Mouse (Mus musculus) gastrocnemius, adult 2 months (tissue): ENCODE measurements around the gene Gm20388. TPM values are rescaled to one million over a fixed set of nuclear protein-coding genes. Genes with fewer than 3 reads are reported as not detected.

Source experiments
- DNase-seq: peaks from one replicate; pipeline ENCODE4 v3.0.0; 2022
- H3K27ac ChIP-seq: fragments of 200-600 bp; 2 replicates; pipeline ENCODE4 v1.8.1; 2022; ENCODE audit warnings: mild to moderate bottlenecking
- H3K4me3 ChIP-seq: fragments of 200-600 bp; 2 replicates; pipeline ENCODE4 v1.8.1; 2022; ENCODE audit warnings: mild to moderate bottlenecking, moderate library complexity
- CTCF ChIP-seq: fragments of 200-600 bp; IDR thresholded peaks from 2 replicates; pipeline ENCODE4 v1.8.1; 2022; ENCODE audit warnings: antibody characterized with exemption, mild to moderate bottlenecking, moderate library complexity
- intact Hi-C: fragments of 180-260 bp; cut with DNase I; formaldehyde crosslinking; loops from one replicate; pipeline ENCODE4 v1.15.1; 2025
- total RNA-seq, 2 experiments: library from RNA; stranded (reverse); gene quantifications; 2 replicates each; pipeline ENCODE4 v1.2.3; 2021

The Gm20388 gene
- total RNA-seq, 2 experiments from 2014 or later, result 6.1 to 15.0 TPM

GRCm38 (mm10) chr8:120489142-120489754 lies 578.6 kb downstream of the Gm20388 start:
- intact Hi-C loops, result no loop called here
- Histone ChIP-seq H3K27ac (peak overlapping the region; percentile 90), H3K4me3 (peak overlapping the region; percentile 95)
- TF ChIP-seq CTCF, result peak; percentile 11; the same call in 1 of the 2 replicates
- DNase-seq, result peak; percentile 71

- DNase-seq, result peak; percentile 55
- H3K27ac ChIP-seq, result peak overlapping the region; percentile 90
- no peak for TF ChIP-seq CTCF
- intact Hi-C loops, result loop anchor here (5.0 kb wide), 1 partner anchor 42 kb away; no protein-coding TSS in a partner anchor
- H3K4me3 ChIP-seq, result peak overlapping the region; percentile 95
Observed at GRCm38 (mm10) chr8:120489771-120490281, 579.2 kb downstream of the Gm20388 start.

- TF ChIP-seq CTCF, result no peak
- Histone ChIP-seq H3K27ac (peak overlapping the region; percentile 90), H3K4me3 (peak overlapping the region; percentile 95)
- intact Hi-C loops, result loop anchor here (5.0 kb wide), 1 partner anchor 42 kb away; no protein-coding TSS in a partner anchor
- DNase-seq, result peak; percentile 24
Observed at GRCm38 (mm10) chr8:120490354-120491141, 579.9 kb downstream of the Gm20388 start.

GRCm38 (mm10) chr8:120491166-120491793 lies 580.6 kb downstream of the Gm20388 start:
- peak; percentile 17 for DNase-seq
- no peak for TF ChIP-seq CTCF
- intact Hi-C loops, result loop anchor here (5.0 kb wide), 1 partner anchor 41 kb away; no protein-coding TSS in a partner anchor
- H3K4me3 ChIP-seq, result peak overlapping the region; percentile 95
- H3K27ac ChIP-seq, result peak overlapping the region; percentile 90

- intact Hi-C loops, result loop anchor here (5.0 kb wide), 1 partner anchor 40 kb away; no protein-coding TSS in a partner anchor
- peak; percentile 34 for DNase-seq
- Histone ChIP-seq H3K4me3 (0 out of 2 replicates have a peak overlapping the region, but pooled peaks have one; percentile 3), H3K27ac (peak overlapping the region; percentile 91)
- no peak for TF ChIP-seq CTCF
Observed at GRCm38 (mm10) chr8:120492193-120492880, 581.7 kb downstream of the Gm20388 start.

DNA sequence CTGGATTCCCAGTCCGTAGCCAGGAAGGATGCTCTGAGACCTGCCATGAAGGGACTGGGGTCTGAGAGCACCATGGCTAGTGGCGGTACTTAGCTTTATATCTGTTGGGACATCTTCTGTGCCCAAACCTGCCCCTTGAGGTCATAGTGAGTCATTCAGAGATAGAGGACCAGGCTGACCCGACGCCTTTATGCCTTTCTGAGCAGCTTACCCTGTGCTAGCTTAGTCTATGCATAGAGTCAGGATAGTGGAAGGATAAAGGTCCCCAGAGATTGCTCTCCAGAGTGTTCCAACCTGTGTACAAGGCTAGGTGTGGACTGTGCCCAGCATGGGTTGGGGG lies 582.2 kb downstream of the Gm20388 start:
- no peak for DNase-seq
- no peak overlapping the region for H3K4me3 ChIP-seq
- TF ChIP-seq CTCF, result no peak
- H3K27ac ChIP-seq, result peak overlapping the region; percentile 91
- intact Hi-C loops, result loop anchor here (5.0 kb wide), 1 partner anchor 39 kb away; no protein-coding TSS in a partner anchor

DNA sequence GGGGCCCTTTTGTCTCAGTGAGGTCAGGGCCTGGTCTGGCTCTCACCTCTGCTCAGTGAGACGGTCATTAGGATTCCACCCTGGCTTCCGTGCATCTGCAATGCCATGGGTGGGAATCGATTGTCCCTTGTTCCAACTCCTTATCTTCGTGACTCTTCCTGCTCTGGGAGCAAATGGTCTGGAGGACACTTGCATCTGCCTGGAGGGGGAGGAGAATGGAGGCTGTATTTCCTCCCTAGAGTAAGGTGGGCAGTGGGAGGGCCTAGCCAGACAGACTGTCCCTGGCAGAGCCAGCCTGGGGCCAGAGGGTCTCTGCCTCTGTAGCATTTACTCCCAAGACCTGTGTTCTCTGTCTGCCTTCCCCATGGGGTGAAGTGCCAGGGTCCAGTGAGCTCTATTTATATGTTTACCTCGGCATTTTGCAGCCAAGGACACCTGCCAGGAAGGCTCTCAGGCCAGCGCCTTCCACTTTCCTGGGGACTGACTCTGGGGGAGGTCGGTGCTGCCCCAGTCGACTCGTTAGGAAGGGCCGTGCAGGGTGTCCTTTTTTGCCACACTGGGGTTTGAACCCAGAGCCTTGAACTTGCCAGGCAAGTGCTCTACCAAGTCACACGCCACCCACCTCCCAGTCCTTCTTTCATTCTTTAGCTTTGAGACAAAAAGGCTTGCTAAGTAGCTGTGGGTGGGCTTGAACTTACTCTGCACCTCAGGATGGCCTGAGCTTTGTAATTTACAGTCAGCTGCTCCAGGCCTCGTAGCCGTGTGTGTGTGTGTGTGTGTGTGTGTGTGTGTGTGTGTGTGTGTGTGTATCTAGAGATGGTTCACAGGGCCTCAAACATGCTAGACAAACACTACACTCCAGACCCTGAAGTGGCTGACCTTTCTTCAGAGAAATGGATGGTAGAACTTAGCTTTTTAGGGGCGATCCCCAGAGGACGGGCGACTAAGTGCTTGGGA lies 583.1 kb downstream of the Gm20388 start:
- intact Hi-C loops, result loop anchor here (5.0 kb wide), 1 partner anchor 39 kb away; no protein-coding TSS in a partner anchor
- DNase-seq, result no peak
- TF ChIP-seq CTCF, result no peak
- Histone ChIP-seq H3K27ac (peak overlapping the region; percentile 91), H3K4me3 (no peak overlapping the region)

DNA sequence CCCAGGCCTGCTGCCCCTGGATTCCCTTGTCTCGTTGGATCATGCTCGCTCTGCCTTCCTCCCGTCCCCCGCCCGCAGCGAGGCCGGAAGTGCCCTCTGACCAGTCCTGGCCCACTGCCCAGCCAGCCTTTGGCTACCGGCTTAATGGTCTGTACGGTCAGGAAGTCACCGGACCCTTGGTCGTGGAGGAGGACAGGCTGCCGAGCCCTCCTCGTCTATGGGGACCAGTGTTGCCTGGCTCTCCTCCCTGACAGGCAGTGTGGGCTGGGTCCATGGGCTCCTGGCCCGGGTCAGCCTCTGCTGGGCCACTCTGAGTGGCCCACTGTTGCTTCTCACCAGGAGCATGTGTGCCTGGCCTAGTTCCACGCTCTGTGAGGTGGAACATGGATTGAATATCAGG lies 584.3 kb downstream of the Gm20388 start:
- H3K4me3 ChIP-seq, result peak overlapping the region; percentile 59
- TF ChIP-seq CTCF, result no peak
- peak; percentile 91 for DNase-seq
- intact Hi-C loops, result loop anchor here (5.0 kb wide), 1 partner anchor 37 kb away; no protein-coding TSS in a partner anchor
- peak overlapping the region; percentile 91 for H3K27ac ChIP-seq

- TF ChIP-seq CTCF, result no peak
- H3K4me3 ChIP-seq, result peak overlapping the region; percentile 59
- peak; percentile 33 for DNase-seq
- H3K27ac ChIP-seq, result peak overlapping the region; percentile 91
- intact Hi-C loops, result no loop called here
Observed at GRCm38 (mm10) chr8:120495461-120495860, 584.8 kb downstream of the Gm20388 start.

GRCm38 (mm10) chr8:120496478-120496877 lies 585.8 kb downstream of the Gm20388 start:
- Histone ChIP-seq H3K27ac (peak overlapping the region; percentile 91; the same call in 1 of the 2 replicates), H3K4me3 (no peak overlapping the region)
- DNase-seq, result peak; percentile 17
- intact Hi-C loops, result no loop called here
- no peak for TF ChIP-seq CTCF

GRCm38 (mm10) chr8:120497503-120497946 lies 586.9 kb downstream of the Gm20388 start:
- no peak for DNase-seq
- H3K4me3 ChIP-seq, result no peak overlapping the region
- intact Hi-C loops, result no loop called here
- no peak for TF ChIP-seq CTCF
- H3K27ac ChIP-seq, result peak overlapping the region; percentile 89; the same call in 1 of the 2 replicates
